Mouse (Mus musculus) ES-Bruce4 (cell line): ENCODE measurements at regions not wholly inside any gene's neighbourhood (a gene's known extent, or its start where the extent isn't known, plus 50 kb on each side); places are given as distances from the start of the nearest gene placed in this dataset.

Experiments
- CTCF ChIP-seq: IDR thresholded peaks from one replicate; pipeline ENCODE4 v1.8.1; 2011; ENCODE audit warnings: low read depth, low read length
- EP300 ChIP-seq: IDR thresholded peaks from 2 replicates; pipeline ENCODE4 v1.6.1; 2011; ENCODE audit warnings: low read depth, low read length; ENCODE audit not compliant: insufficient read depth
- POLR2A ChIP-seq: IDR thresholded peaks from one replicate; pipeline ENCODE4 v1.8.1; 2011; ENCODE audit warnings: low read length; ENCODE audit not compliant: insufficient read depth

- TF ChIP-seq POLR2A (no peak), CTCF (no peak), EP300 (no peak)
Measured at GRCm38 (mm10) chr16:8053936-8054335, 371.0 kb downstream of the Tmem114 start.
